Mouse (Mus musculus) forebrain, embryonic 16.5 days (tissue): ENCODE measurements around the gene Fam50b. TPM values are rescaled to one million over a fixed set of nuclear protein-coding genes. Genes with fewer than 3 reads are reported as not detected.

Source experiments
- ATAC-seq: fragments of 200-750 bp; cut with Nextera tagmentation; 2 replicates; pipeline ENCODE4 v1.8.0; 2017; ENCODE audit warnings: mild to moderate bottlenecking, moderate library complexity
- H3K27ac ChIP-seq: fragments of 300-500 bp; sonication (generic); 2 replicates; pipeline ENCODE4 v1.5.1; 2014; ENCODE audit warnings: low read length, control low read depth
- H3K27me3 ChIP-seq: fragments of 300-500 bp; sonication (generic); replicated peaks from 2 replicates; pipeline ENCODE4 v1.6.1; 2014; ENCODE audit warnings: low read length; ENCODE audit not compliant: control insufficient read depth, insufficient read depth
- H3K36me3 ChIP-seq: fragments of 300-500 bp; sonication (generic); 2 replicates; pipeline ENCODE4 v1.6.1; 2014; ENCODE audit not compliant: control insufficient read depth, insufficient read depth
- H3K4me1 ChIP-seq: fragments of 300-500 bp; sonication (generic); replicated peaks from 2 replicates; pipeline ENCODE4 v1.6.1; 2014; ENCODE audit warnings: low read length; ENCODE audit not compliant: control insufficient read depth, insufficient read depth
- H3K4me2 ChIP-seq: fragments of 300-500 bp; sonication (generic); 2 replicates; pipeline ENCODE4 v1.6.1; 2014; ENCODE audit warnings: mild to moderate bottlenecking, low read length, control low read depth
- H3K4me3 ChIP-seq: fragments of 300-500 bp; sonication (generic); replicated peaks from 2 replicates; pipeline ENCODE4 v1.5.1; 2014; ENCODE audit warnings: mild to moderate bottlenecking, low read length, control low read depth
- H3K9ac ChIP-seq: fragments of 300-500 bp; sonication (generic); replicated peaks from 2 replicates; pipeline ENCODE4 v1.6.1; 2014; ENCODE audit warnings: low read depth, low read length, control low read depth
- H3K9me3 ChIP-seq: fragments of 300-500 bp; sonication (generic); 2 replicates; pipeline ENCODE4 v1.6.1; 2016; ENCODE audit warnings: low read length; ENCODE audit not compliant: control insufficient read depth
- WGBS: fragments of 180-500 bp; shearing (Covaris S2); extraction: QIAGEN DNeasy Blood & Tissue Kit; methylation state at CpG from one replicate; pipeline ENCODE4 v1.1.7; 2014; 5-methylcytosine and 5-hydroxymethylcytosine counted together
- polyA plus RNA-seq: library from polyadenylated mRNA; unstranded; fragments of >200 nt; fragmentation: Nextera tagmentation; extraction: Ambion mirVana; gene quantifications from 2 replicates; pipeline ENCODE4 v1.2.1, GENCODE M21; 2015

Gene Fam50b
- polyA plus RNA-seq, 1 experiment from 2014 or later: not detected

DNA sequence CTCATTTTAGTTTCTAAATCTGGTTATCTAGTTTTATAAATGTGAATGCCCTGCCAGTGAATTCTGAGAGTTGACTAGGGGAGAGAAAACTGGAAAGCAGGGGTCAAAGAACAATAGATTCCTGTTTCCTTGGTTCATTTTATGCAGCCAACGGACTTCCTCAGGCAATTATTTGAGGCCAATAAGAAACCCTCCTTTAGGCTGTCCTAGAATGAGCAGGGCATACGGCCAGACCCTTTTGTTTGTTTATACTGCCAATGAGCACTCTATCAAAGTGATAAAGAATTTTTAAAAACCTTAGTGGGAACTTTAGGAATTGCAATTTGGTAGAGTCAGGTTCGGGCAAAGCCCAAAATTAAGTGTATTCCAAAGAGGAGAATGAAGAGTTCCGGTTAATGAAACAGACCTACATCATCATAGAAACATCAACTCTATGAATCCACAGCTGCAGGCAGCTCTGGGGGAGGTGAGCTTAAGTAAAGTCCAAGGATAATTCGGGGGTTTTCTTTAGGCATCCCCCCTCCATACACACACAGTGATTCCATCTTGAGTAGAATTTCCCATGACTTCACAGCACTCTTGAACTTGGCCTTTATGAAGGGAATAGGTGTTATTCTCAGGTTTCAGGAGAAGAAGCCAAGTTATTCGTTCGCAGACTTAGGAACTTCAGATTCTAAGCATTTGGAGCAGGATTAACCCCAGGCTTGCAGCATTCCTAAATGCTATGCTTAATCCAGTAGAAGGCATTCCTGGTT, 46.4 kb downstream of the Fam50b start:
- no peak overlapping the region for H3K4me3 ChIP-seq
- H3K27me3 ChIP-seq: no peaks in the 10 kb centered on the region
- no peaks in the 10 kb centered on the region for H3K9me3 ChIP-seq
- H3K4me1 ChIP-seq: peaks cover 5% of the 10 kb centered on the region; the same call in 1 of the 2 replicates
- ATAC-seq: no peak
- no peaks in the 10 kb centered on the region for H3K36me3 ChIP-seq
- H3K27ac ChIP-seq: no peak overlapping the region
- no peak overlapping the region for H3K4me2 ChIP-seq
- H3K9ac ChIP-seq: no peak overlapping the region
- 29% methylated on average over 7 of the region's 7 CpGs for WGBS

- WGBS: 78% methylated on average over 4 of the region's 4 CpGs
- Histone ChIP-seq H3K4me1 (peaks cover 5% of the 10 kb centered on the region; the same call in 1 of the 2 replicates), H3K36me3 (no peaks in the 10 kb centered on the region), H3K27ac (no peak overlapping the region), H3K4me2 (no peak overlapping the region), H3K4me3 (no peak overlapping the region), H3K9ac (no peak overlapping the region), H3K9me3 (no peaks in the 10 kb centered on the region), H3K27me3 (no peaks in the 10 kb centered on the region)
- ATAC-seq: no peak
Measured at GRCm38 (mm10) chr13:34781611-34782009, 47.0 kb downstream of the Fam50b start.

GRCm38 (mm10) chr13:34784818-34785217, 50.2 kb downstream of the Fam50b start:
- no peak overlapping the region for H3K9ac ChIP-seq
- H3K4me2 ChIP-seq: no peak overlapping the region
- no peaks in the 10 kb centered on the region for H3K27me3 ChIP-seq
- ATAC-seq: no peak
- H3K4me1 ChIP-seq: 0 out of 2 replicates have a peak, but pooled peaks cover 5% of the 10 kb centered on the region
- H3K4me3 ChIP-seq: no peak overlapping the region
- 92% methylated on average over 8 of the region's 8 CpGs for WGBS
- no peaks in the 10 kb centered on the region for H3K36me3 ChIP-seq
- no peaks in the 10 kb centered on the region for H3K9me3 ChIP-seq
- no peak overlapping the region for H3K27ac ChIP-seq

DNA sequence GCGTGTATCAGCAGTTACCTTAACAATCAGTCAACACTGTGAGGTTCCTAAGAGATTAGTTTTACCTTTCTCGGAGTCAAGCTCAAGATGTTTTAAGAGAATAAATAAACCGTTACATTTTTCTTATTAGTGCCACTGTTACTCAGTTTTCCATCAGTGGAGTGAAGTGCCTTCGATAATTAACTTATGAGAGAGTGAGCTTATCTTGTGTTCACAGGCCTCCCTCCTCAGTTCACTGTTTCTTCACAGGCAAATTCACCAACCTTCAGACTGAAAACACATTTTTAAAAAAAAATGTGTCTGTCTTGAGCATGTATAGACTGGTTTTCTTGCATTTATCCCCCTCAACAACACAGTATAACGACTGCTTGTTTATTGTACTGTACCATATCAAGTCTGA, 52.0 kb downstream of the Fam50b start:
- H3K4me2 ChIP-seq: no peak overlapping the region
- no peaks in the 10 kb centered on the region for H3K27me3 ChIP-seq
- H3K36me3 ChIP-seq: no peaks in the 10 kb centered on the region
- WGBS: 93% methylated on average over 5 of the region's 5 CpGs
- ATAC-seq: no peak
- no peaks in the 10 kb centered on the region for H3K9me3 ChIP-seq
- H3K4me1 ChIP-seq: no peaks in the 10 kb centered on the region
- H3K27ac ChIP-seq: no peak overlapping the region
- no peak overlapping the region for H3K4me3 ChIP-seq
- no peak overlapping the region for H3K9ac ChIP-seq

DNA sequence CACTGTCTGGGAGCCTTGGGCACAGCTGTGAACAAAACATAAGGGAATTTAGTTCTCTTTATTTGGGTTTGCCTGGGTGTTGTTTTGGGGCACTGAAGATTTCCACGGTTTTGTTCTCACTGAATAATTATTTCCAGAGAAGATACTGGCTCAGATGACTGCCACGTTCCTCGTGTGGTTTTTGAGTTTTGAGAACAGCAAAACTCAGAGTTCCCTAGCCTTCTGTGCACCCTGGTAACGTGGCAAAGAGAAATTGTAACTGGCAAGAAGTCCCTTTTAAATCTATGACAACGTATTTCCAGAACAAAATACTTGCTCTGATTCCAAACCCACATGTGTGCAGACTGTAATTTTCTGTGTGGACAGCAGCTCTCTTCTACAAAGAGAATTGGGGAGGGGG, 52.9 kb downstream of the Fam50b start:
- H3K4me1 ChIP-seq: no peaks in the 10 kb centered on the region
- no peaks in the 10 kb centered on the region for H3K9me3 ChIP-seq
- no peaks in the 10 kb centered on the region for H3K36me3 ChIP-seq
- ATAC-seq: no peak
- H3K27ac ChIP-seq: no peak overlapping the region
- H3K4me3 ChIP-seq: no peak overlapping the region
- 55% methylated on average over 5 of the region's 5 CpGs for WGBS
- no peaks in the 10 kb centered on the region for H3K27me3 ChIP-seq
- no peak overlapping the region for H3K4me2 ChIP-seq
- no peak overlapping the region for H3K9ac ChIP-seq

GRCm38 (mm10) chr13:34789176-34789818, 54.6 kb downstream of the Fam50b start:
- Histone ChIP-seq H3K36me3 (no peaks in the 10 kb centered on the region), H3K9ac (no peak overlapping the region), H3K4me3 (no peak overlapping the region), H3K27me3 (no peaks in the 10 kb centered on the region), H3K4me1 (no peaks in the 10 kb centered on the region), H3K27ac (no peak overlapping the region), H3K9me3 (no peaks in the 10 kb centered on the region), H3K4me2 (no peak overlapping the region)
- 82% methylated on average over 3 of the region's 3 CpGs for WGBS
- ATAC-seq: no peak

DNA sequence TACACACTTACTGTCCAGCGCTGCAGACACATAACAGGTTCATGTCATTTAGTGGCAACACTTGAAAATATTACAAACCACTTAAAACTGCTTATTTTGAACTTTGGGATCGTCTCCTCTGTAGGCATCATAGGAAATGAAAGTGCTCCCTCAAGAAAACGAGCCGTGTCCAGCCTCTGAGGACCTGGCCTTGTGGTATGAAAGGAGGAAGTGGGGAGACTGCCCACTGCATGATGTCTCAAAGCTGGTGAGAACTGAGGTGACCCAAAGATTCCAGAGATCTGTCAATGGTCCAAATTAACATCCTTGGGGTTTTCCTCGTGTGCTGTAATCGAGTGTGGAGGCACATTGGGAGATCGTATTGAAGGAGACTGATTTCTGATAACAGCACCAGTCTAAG, 58.4 kb downstream of the Fam50b start:
- no peak for ATAC-seq
- WGBS: 79% methylated on average over 7 of the region's 7 CpGs
- H3K36me3 ChIP-seq: no peaks in the 10 kb centered on the region

DNA sequence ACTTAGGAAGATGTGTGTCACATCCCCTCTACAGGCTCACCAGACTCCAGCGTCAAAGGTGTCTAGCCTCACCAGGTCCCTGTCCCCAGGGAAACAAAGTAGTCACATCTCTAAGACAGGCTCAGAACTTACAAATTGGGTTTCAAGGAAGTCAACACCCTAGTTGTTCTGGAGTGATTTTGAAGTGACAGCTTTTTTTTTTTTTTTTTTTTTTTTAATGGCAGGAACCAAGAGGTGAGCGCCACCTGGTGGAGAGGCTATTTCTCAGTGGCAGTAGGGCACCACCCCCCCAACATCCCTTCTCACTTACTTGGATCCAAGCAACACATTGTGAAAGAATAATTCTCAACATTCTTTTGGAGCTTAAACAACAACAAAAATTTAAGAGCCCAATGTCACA, 59.2 kb downstream of the Fam50b start:
- H3K4me3 ChIP-seq: no peak overlapping the region
- H3K27ac ChIP-seq: no peak overlapping the region
- no peaks in the 10 kb centered on the region for H3K27me3 ChIP-seq
- no peaks in the 10 kb centered on the region for H3K9me3 ChIP-seq
- H3K36me3 ChIP-seq: no peaks in the 10 kb centered on the region
- H3K9ac ChIP-seq: no peak overlapping the region
- no peak overlapping the region for H3K4me2 ChIP-seq
- 36% methylated on average over 2 of the region's 2 CpGs for WGBS
- no peaks in the 10 kb centered on the region for H3K4me1 ChIP-seq
- ATAC-seq: no peak

More for the DNA sequence above, 58.4 kb downstream of the Fam50b start:
- H3K4me3 ChIP-seq: no peak overlapping the region
- H3K9me3 ChIP-seq: no peaks in the 10 kb centered on the region
- H3K27me3 ChIP-seq: no peaks in the 10 kb centered on the region
- no peak overlapping the region for H3K9ac ChIP-seq
- H3K4me2 ChIP-seq: no peak overlapping the region
- no peak overlapping the region for H3K27ac ChIP-seq
- H3K4me1 ChIP-seq: no peaks in the 10 kb centered on the region

- no peak overlapping the region for H3K27ac ChIP-seq
- H3K9ac ChIP-seq: no peak overlapping the region
- no peak overlapping the region for H3K4me2 ChIP-seq
- H3K4me1 ChIP-seq: no peaks in the 10 kb centered on the region
- no peaks in the 10 kb centered on the region for H3K27me3 ChIP-seq
- no peak overlapping the region for H3K4me3 ChIP-seq
- WGBS: 71% methylated on average over 2 of the region's 2 CpGs
- no peak for ATAC-seq
- no peaks in the 10 kb centered on the region for H3K36me3 ChIP-seq
- H3K9me3 ChIP-seq: no peaks in the 10 kb centered on the region
Measured at GRCm38 (mm10) chr13:34794426-34794825, 59.8 kb downstream of the Fam50b start.
